Mouse (Mus musculus): ENCODE measurements at regions not wholly inside any gene's neighbourhood (a gene's known extent, or its start where the extent isn't known, plus 50 kb on each side); places are given as distances from the start of the nearest gene placed in this dataset. TPM values are rescaled to one million over a fixed set of nuclear protein-coding genes. Genes with fewer than 3 reads are reported as not detected.
A peak's percentile ranks its signal among the peaks of the same experiment; 100 is the strongest.

DNA sequence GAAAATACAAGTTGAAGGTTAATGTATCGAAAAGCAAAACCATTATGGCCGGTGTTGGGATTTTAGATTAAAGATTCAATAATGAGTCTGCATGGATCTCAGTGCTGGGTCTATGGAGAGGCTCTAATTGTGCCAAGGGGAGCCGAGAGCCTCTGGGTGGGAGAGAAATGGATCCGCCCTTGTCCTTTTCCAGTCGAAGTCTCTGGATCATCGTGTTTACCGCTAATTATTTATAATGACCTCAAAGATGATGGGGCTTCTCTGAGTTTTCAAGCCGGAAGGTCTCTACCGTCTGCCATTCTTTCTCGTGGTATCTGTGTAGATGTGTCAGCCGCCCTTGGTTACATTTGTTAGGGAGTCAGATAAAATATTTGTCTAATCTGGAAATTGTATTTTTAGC is 83.2 kb upstream of the Zfp507 start:
- H3K36me3 ChIP-seq (ENCODE audit: control insufficient read depth, insufficient read depth, low read length) = no peaks in the 10 kb centered on the region
- H3K9ac ChIP-seq (ENCODE audit: low read depth, low read length) = no peak overlapping the region
- H3K27ac ChIP-seq (ENCODE audit: low read length) = no peak overlapping the region
- no peaks in the 10 kb centered on the region for H3K27me3 ChIP-seq (ENCODE audit: control insufficient read depth, insufficient read depth, low read depth, low read length)
- H3K9me3 ChIP-seq (replicated peaks; ENCODE audit: control insufficient read depth, low read length, poor library complexity, severe bottlenecking) = no peaks in the 10 kb centered on the region
- WGBS = 87% methylated on average over 11 of the region's 11 CpGs
- H3K4me3 ChIP-seq (ENCODE audit: low read depth, low read length) = no peak overlapping the region
- no peak for ATAC-seq
- no peaks in the 10 kb centered on the region for H3K4me1 ChIP-seq (ENCODE audit: control insufficient read depth, insufficient read depth, low read length)
- H3K4me2 ChIP-seq (ENCODE audit: low read length) = no peak overlapping the region

- no peaks in the 10 kb centered on the region for H3K36me3 ChIP-seq (ENCODE audit: control insufficient read depth, insufficient read depth, low read length)
These were observed 77.0 kb upstream of the Zfp507 start for GRCm38 (mm10) chr7:35879755-35880304.

GRCm38 (mm10) chr7:35878164-35878563 is 75.4 kb upstream of the Zfp507 start:
- Histone ChIP-seq H3K27ac (ENCODE audit: low read length) (no peak overlapping the region), H3K4me2 (ENCODE audit: low read length) (no peak overlapping the region), H3K9me3 (replicated peaks; ENCODE audit: control insufficient read depth, low read length, poor library complexity, severe bottlenecking) (no peaks in the 10 kb centered on the region), H3K4me3 (ENCODE audit: low read depth, low read length) (no peak overlapping the region), H3K36me3 (ENCODE audit: control insufficient read depth, insufficient read depth, low read length) (no peaks in the 10 kb centered on the region), H3K9ac (ENCODE audit: low read depth, low read length) (no peak overlapping the region), H3K27me3 (ENCODE audit: control insufficient read depth, insufficient read depth, low read depth, low read length) (no peaks in the 10 kb centered on the region), H3K4me1 (ENCODE audit: control insufficient read depth, insufficient read depth, low read length) (no peaks in the 10 kb centered on the region)
- WGBS = 83% methylated on average over 7 of the region's 7 CpGs
- ATAC-seq = no peak

More at GRCm38 (mm10) chr7:35879755-35880304, 77.0 kb upstream of the Zfp507 start:
- Histone ChIP-seq H3K27ac (ENCODE audit: low read length) (no peak overlapping the region), H3K4me2 (ENCODE audit: low read length) (no peak overlapping the region), H3K9me3 (replicated peaks; ENCODE audit: control insufficient read depth, low read length, poor library complexity, severe bottlenecking) (no peaks in the 10 kb centered on the region), H3K27me3 (ENCODE audit: control insufficient read depth, insufficient read depth, low read depth, low read length) (no peaks in the 10 kb centered on the region), H3K4me3 (ENCODE audit: low read depth, low read length) (no peak overlapping the region), H3K9ac (ENCODE audit: low read depth, low read length) (no peak overlapping the region), H3K4me1 (ENCODE audit: control insufficient read depth, insufficient read depth, low read length) (no peaks in the 10 kb centered on the region)
- ATAC-seq = peak; percentile 60; the same call in 1 of the 2 replicates
- WGBS = 52% methylated on average over 9 of the region's 9 CpGs

DNA sequence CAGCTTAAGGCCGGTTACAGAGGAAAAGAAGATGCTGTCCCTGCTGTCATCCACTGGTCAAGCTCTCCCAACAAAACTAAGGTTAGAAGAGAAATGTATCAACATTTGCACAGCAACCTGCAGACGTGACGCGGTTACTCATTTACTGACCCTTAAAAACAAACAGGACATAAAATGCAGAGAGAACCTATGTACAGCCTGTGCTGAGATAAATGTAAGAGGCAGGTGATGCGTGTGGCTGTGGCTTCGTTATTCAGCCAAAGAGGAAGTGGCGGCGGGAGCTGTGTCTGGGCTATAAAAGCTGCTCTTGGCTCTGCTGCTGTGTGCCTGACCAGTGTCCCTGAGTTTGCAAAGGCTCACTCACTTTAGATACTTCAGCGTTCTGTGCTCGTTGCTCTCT is 58.2 kb upstream of the Zfp507 start:
- Histone ChIP-seq H3K27ac (ENCODE audit: low read length) (no peak overlapping the region), H3K9ac (ENCODE audit: low read depth, low read length) (no peak overlapping the region), H3K4me3 (ENCODE audit: low read depth, low read length) (no peak overlapping the region), H3K36me3 (ENCODE audit: control insufficient read depth, insufficient read depth, low read length) (no peaks in the 10 kb centered on the region), H3K4me2 (ENCODE audit: low read length) (no peak overlapping the region), H3K27me3 (ENCODE audit: control insufficient read depth, insufficient read depth, low read depth, low read length) (no peaks in the 10 kb centered on the region), H3K4me1 (ENCODE audit: control insufficient read depth, insufficient read depth, low read length) (no peaks in the 10 kb centered on the region), H3K9me3 (replicated peaks; ENCODE audit: control insufficient read depth, low read length, poor library complexity, severe bottlenecking) (no peaks in the 10 kb centered on the region)
- no peak for ATAC-seq
- WGBS = 80% methylated on average over 10 of the region's 10 CpGs

DNA sequence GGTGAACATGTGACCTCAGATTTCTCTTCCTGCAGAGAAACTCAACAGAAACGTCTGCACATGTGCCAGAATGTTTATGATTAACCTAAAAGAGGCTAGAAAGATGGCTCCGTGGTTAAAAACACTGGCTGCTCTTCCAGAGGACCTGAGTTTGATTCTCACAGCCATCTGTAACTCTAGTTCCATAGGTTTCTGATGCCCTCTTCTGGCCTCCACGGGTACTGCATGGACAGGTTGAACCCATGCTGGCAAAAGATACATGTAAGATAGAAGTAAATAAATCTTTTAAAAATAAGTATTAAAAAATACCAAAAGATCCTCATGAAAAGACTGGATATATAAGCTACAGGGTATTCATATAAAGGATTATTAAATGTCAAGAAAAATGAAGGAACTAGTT is 56.8 kb upstream of the Zfp507 start:
- no peak for ATAC-seq
- no peak overlapping the region for H3K27ac ChIP-seq (ENCODE audit: low read length)

GRCm38 (mm10) chr7:35857693-35858092 is 54.9 kb upstream of the Zfp507 start:
- ATAC-seq = no peak
- no peak overlapping the region for H3K9ac ChIP-seq (ENCODE audit: low read depth, low read length)
- no peaks in the 10 kb centered on the region for H3K4me1 ChIP-seq (ENCODE audit: control insufficient read depth, insufficient read depth, low read length)
- H3K36me3 ChIP-seq (ENCODE audit: control insufficient read depth, insufficient read depth, low read length) = no peaks in the 10 kb centered on the region
- H3K9me3 ChIP-seq (replicated peaks; ENCODE audit: control insufficient read depth, low read length, poor library complexity, severe bottlenecking) = no peaks in the 10 kb centered on the region
- H3K4me2 ChIP-seq (ENCODE audit: low read length) = no peak overlapping the region
- WGBS = 86% methylated on average over 10 of the region's 10 CpGs
- no peaks in the 10 kb centered on the region for H3K27me3 ChIP-seq (ENCODE audit: control insufficient read depth, insufficient read depth, low read depth, low read length)
- no peak overlapping the region for H3K27ac ChIP-seq (ENCODE audit: low read length)
- no peak overlapping the region for H3K4me3 ChIP-seq (ENCODE audit: low read depth, low read length)

More for the DNA sequence above, 56.8 kb upstream of the Zfp507 start:
- no peaks in the 10 kb centered on the region for H3K36me3 ChIP-seq (ENCODE audit: control insufficient read depth, insufficient read depth, low read length)
- H3K4me1 ChIP-seq (ENCODE audit: control insufficient read depth, insufficient read depth, low read length) = no peaks in the 10 kb centered on the region
- no peaks in the 10 kb centered on the region for H3K27me3 ChIP-seq (ENCODE audit: control insufficient read depth, insufficient read depth, low read depth, low read length)
- H3K9me3 ChIP-seq (replicated peaks; ENCODE audit: control insufficient read depth, low read length, poor library complexity, severe bottlenecking) = no peaks in the 10 kb centered on the region
- 28% methylated on average over 3 of the region's 3 CpGs for WGBS
- H3K9ac ChIP-seq (ENCODE audit: low read depth, low read length) = no peak overlapping the region
- H3K4me3 ChIP-seq (ENCODE audit: low read depth, low read length) = no peak overlapping the region
- H3K4me2 ChIP-seq (ENCODE audit: low read length) = no peak overlapping the region

Small RNAs in the stretch of these regions (microRNA-seq; reads per million reads assigned to microRNA genes)
- gene Gm23292 = not detected
